Mouse (Mus musculus) ES-E14 (cell line): ENCODE measurements around the gene Sptbn2.

Experiments
- CHD2 ChIP-seq: IDR thresholded peaks from 2 replicates; pipeline ENCODE4 v1.6.1; 2014; ENCODE audit warnings: mild to moderate bottlenecking, low read depth, low read length, inconsistent platforms
- HCFC1 ChIP-seq: IDR thresholded peaks from 2 replicates; pipeline ENCODE4 v1.6.1; 2012; ENCODE audit warnings: low read length, inconsistent platforms, borderline replicate concordance; ENCODE audit not compliant: insufficient read depth
- ZC3H11A ChIP-seq: IDR thresholded peaks from 2 replicates; pipeline ENCODE4 v1.6.1; 2012; ENCODE audit warnings: low read depth, mild to moderate bottlenecking, inconsistent platforms, low read length, borderline replicate concordance

- TF ChIP-seq HCFC1: no peak
- no peak for TF ChIP-seq CHD2
- no peak for TF ChIP-seq ZC3H11A
Observed at GRCm38 (mm10) chr19:4712156-4712780, 1.3 kb downstream of the Sptbn2 start.
